Mouse (Mus musculus) embryonic fibroblast, embryonic 13.5 days (primary cell): ENCODE results near the gene Nsun6. TPM values are rescaled to one million over a fixed set of nuclear protein-coding genes. Genes with fewer than 3 reads are reported as not detected.

Experiments
- H3K27ac ChIP-seq: 2 replicates; pipeline ENCODE4 v1.5.1; 2012; ENCODE audit warnings: low read length, control low read depth, inconsistent platforms; ENCODE audit not compliant: insufficient read depth
- H3K4me1 ChIP-seq: 2 replicates; pipeline ENCODE4 v1.6.1; 2011; ENCODE audit warnings: low read length; ENCODE audit not compliant: control insufficient read depth, insufficient read depth
- H3K4me3 ChIP-seq: 2 replicates; pipeline ENCODE4 v1.5.1; 2011; ENCODE audit warnings: mild to moderate bottlenecking, control low read depth, low read length; ENCODE audit not compliant: insufficient read depth
- CTCF ChIP-seq: IDR thresholded peaks from 2 replicates; pipeline ENCODE4 v1.5.1; 2011; ENCODE audit warnings: mild to moderate bottlenecking, control low read depth, low read length, moderate library complexity, borderline replicate concordance; ENCODE audit not compliant: insufficient read depth
- POLR2A ChIP-seq: IDR thresholded peaks from 2 replicates; pipeline ENCODE4 v1.6.1; 2011; ENCODE audit warnings: low read depth, mild to moderate bottlenecking, control low read depth, low read length, moderate library complexity
- polyA plus RNA-seq: library from polyadenylated mRNA; stranded (reverse); fragments of >200 nt; gene quantifications from 2 replicates; pipeline ENCODE4 v1.2.4, GENCODE M21; 2011; ENCODE audit warnings: low read depth; ENCODE audit not compliant: missing spikeins, insufficient read length

The Nsun6 gene
- polyA plus RNA-seq, 1 experiment = 12.6 TPM

GRCm38 (mm10) chr2:15058227-15058626 is 3.4 kb upstream of the Nsun6 start:
- Histone ChIP-seq H3K4me1 (peaks cover 2% of the 10 kb centered on the region; the same call in 1 of the 2 replicates), H3K27ac (no peak overlapping the region), H3K4me3 (no peak overlapping the region)
- TF ChIP-seq POLR2A (no peak), CTCF (no peak)

- Histone ChIP-seq H3K4me1 (peaks cover 2% of the 10 kb centered on the region; the same call in 1 of the 2 replicates), H3K4me3 (peak overlapping the region; percentile 90), H3K27ac (no peak overlapping the region)
- no peak for TF ChIP-seq POLR2A
- no peak for TF ChIP-seq CTCF
Measured at GRCm38 (mm10) chr2:15055741-15056151, 877 bp upstream of the Nsun6 start.

GRCm38 (mm10) chr2:15054496-15054895 is 373 bp downstream of the Nsun6 start:
- TF ChIP-seq CTCF (no peak), POLR2A (no peak)
- peak overlapping the region; percentile 56 for H3K4me3 ChIP-seq
- H3K4me1 ChIP-seq = peaks cover 2% of the 10 kb centered on the region; the same call in 1 of the 2 replicates
- peak overlapping the region; percentile 65 for H3K27ac ChIP-seq

- H3K27ac ChIP-seq = no peak within 1 kb of the TSS
- TF ChIP-seq POLR2A (peak; percentile 71), CTCF (no peak)
- H3K4me1 ChIP-seq = no peaks in the 10 kb centered on the region
- H3K4me3 ChIP-seq = peak within 1 kb of the TSS; percentile 78
Measured at GRCm38 (mm10) chr2:15049117-15049873, 5.6 kb downstream of the Nsun6 start, which contains the start of gene Arl5b. Arl5b (plus strand) TSS chr2:15049395.

GRCm38 (mm10) chr2:15040326-15040725 is 14.5 kb downstream of the Nsun6 start:
- TF ChIP-seq POLR2A = no peak
- peak; percentile 14; the same call in 1 of the 2 replicates for TF ChIP-seq CTCF
- Histone ChIP-seq H3K4me3 (no peak overlapping the region), H3K4me1 (no peaks in the 10 kb centered on the region), H3K27ac (no peak overlapping the region)

GRCm38 (mm10) chr2:15038705-15039104 is 16.2 kb downstream of the Nsun6 start:
- no peak for TF ChIP-seq POLR2A
- TF ChIP-seq CTCF = no peak
- no peak overlapping the region for H3K27ac ChIP-seq
- H3K4me3 ChIP-seq = no peak overlapping the region
- no peaks in the 10 kb centered on the region for H3K4me1 ChIP-seq

GRCm38 (mm10) chr2:15027816-15028215 is 27.1 kb downstream of the Nsun6 start:
- no peak overlapping the region for H3K27ac ChIP-seq
- no peaks in the 10 kb centered on the region for H3K4me1 ChIP-seq
- no peak for TF ChIP-seq CTCF
- no peak for TF ChIP-seq POLR2A
- no peak overlapping the region for H3K4me3 ChIP-seq

- TF ChIP-seq CTCF (no peak), POLR2A (no peak)
- no peak overlapping the region for H3K27ac ChIP-seq
- H3K4me1 ChIP-seq = no peaks in the 10 kb centered on the region
- H3K4me3 ChIP-seq = no peak overlapping the region
Measured at GRCm38 (mm10) chr2:15026817-15027216, 28.1 kb downstream of the Nsun6 start.

- Histone ChIP-seq H3K4me3 (no peak overlapping the region), H3K27ac (no peak overlapping the region), H3K4me1 (no peaks in the 10 kb centered on the region)
- TF ChIP-seq POLR2A = no peak
- no peak for TF ChIP-seq CTCF
Measured at GRCm38 (mm10) chr2:15008072-15008471, 46.8 kb downstream of the Nsun6 start.

GRCm38 (mm10) chr2:15007531-15007930 is 47.3 kb downstream of the Nsun6 start:
- Histone ChIP-seq H3K4me3 (no peak overlapping the region), H3K4me1 (no peaks in the 10 kb centered on the region), H3K27ac (no peak overlapping the region)
- TF ChIP-seq POLR2A (no peak), CTCF (no peak)

GRCm38 (mm10) chr2:14997836-14998235 is 57.0 kb downstream of the Nsun6 start:
- no peaks in the 10 kb centered on the region for H3K4me1 ChIP-seq
- TF ChIP-seq POLR2A = no peak
- no peak for TF ChIP-seq CTCF
- no peak overlapping the region for H3K27ac ChIP-seq
- no peak overlapping the region for H3K4me3 ChIP-seq

GRCm38 (mm10) chr2:14996036-14996435 is 58.8 kb downstream of the Nsun6 start:
- Histone ChIP-seq H3K4me3 (no peak overlapping the region), H3K27ac (no peak overlapping the region), H3K4me1 (no peaks in the 10 kb centered on the region)
- TF ChIP-seq CTCF = no peak
- TF ChIP-seq POLR2A = no peak
